ENCODE assay signal across 25 mouse cellular contexts in the genomic region with DNA sequence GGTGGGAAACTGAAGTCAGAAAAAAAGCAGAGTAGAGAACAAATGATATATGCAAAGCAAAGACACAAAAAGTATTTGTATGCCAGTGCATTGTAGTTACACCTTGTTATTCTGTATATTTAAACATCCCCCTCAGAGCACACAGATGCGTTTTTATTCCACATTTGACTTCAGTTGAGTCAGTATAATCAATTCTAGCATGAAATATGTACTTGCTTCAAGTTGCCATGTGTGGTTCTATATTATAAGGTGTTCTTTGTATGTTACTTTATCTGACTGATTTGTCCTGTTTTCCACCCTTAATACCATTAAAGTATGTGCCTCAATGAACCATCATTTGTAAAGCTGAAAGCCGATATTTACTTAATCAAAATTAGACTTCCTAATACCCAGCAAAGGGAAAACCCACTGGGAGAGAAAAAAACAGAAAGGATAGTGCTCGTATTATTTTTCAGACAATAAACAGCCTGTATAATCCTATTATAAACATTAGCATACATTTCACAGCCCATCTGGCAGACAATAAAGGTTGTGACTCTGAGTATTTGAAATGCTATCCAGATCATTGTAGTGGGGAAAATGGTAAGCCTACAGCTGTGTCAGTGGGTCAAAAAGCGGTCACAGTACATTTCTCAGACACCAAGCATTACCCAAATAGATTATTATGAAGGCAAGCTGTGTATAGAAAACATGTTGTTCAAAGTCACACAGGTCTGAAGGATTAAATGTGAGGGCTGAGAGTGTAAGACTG.
A peak's percentile ranks its signal among the peaks of the same experiment; 100 is the strongest.
DNase-seq lines count a peak whose midpoint lies in the region; ATAC-seq and TF ChIP-seq lines count a peak whose summit lies in the region.
"Had no signal": no experiment of that assay in that cellular context is flagged by ENCODE, and none has a peak within 500 bp of the region (broad histone marks: within the 10 kb centered on the region; RNA-seq: fewer than 3 reads in every experiment).

No protein-coding gene starts in this region.

- no peak overlapping the region for H3K27ac ChIP-seq in embryonic facial prominence, embryonic 11.5 days (replicated peaks; ENCODE audit: low read depth, low read length)
- no peak overlapping the region for H3K27ac ChIP-seq in embryonic facial prominence, embryonic 10.5 days (replicated peaks)
- no peak overlapping the region for H3K27ac ChIP-seq in lung, postnatal 0 days (ENCODE audit: low read length)
- H3K27ac ChIP-seq in embryonic facial prominence, embryonic 14.5 days (replicated peaks; ENCODE audit: low read depth, low read length) = no peak overlapping the region
- no peak overlapping the region for H3K27ac ChIP-seq in midbrain, embryonic 14.5 days (replicated peaks; ENCODE audit: low read depth, low read length)
- H3K27ac ChIP-seq in forebrain, embryonic 13.5 days = no peak overlapping the region
- H3K27ac ChIP-seq: embryonic facial prominence, embryonic 13.5 days; forebrain, embryonic 15.5 days; heart, embryonic 10.5 days; liver, embryonic 15.5 days; lung, embryonic 15.5 days; macrophage; neural tube, embryonic 13.5 days had no signal

- H3K4me1 ChIP-seq in embryonic facial prominence, embryonic 11.5 days (ENCODE audit: control insufficient read depth, insufficient read depth, low read length) = no peaks in the 10 kb centered on the region
- no peaks in the 10 kb centered on the region for H3K4me1 ChIP-seq in embryonic facial prominence, embryonic 10.5 days
- H3K4me1 ChIP-seq in lung, postnatal 0 days (ENCODE audit: insufficient read depth, low read depth, low read length) = no peaks in the 10 kb centered on the region
- H3K4me1 ChIP-seq in embryonic facial prominence, embryonic 14.5 days (ENCODE audit: control insufficient read depth, insufficient read depth, low read length) = no peaks in the 10 kb centered on the region
- peaks cover 7% of the 10 kb centered on the region; the same call in 1 of the 2 replicates for H3K4me1 ChIP-seq in midbrain, embryonic 14.5 days (ENCODE audit: control insufficient read depth, insufficient read depth, low read length)
- H3K4me1 ChIP-seq in forebrain, embryonic 13.5 days = no peaks in the 10 kb centered on the region
- H3K4me1 ChIP-seq: embryonic facial prominence, embryonic 13.5 days; forebrain, embryonic 15.5 days; liver, embryonic 15.5 days; lung, embryonic 15.5 days had no signal

- no peak for DNase-seq in embryonic facial prominence, embryonic 11.5 days (ENCODE audit: low spot score)
- no peak for DNase-seq in embryonic facial prominence, embryonic 10.5 days (ENCODE audit: low spot score)
- DNase-seq in lung, postnatal 0 days (ENCODE audit: low spot score) = peak; percentile 9
- DNase-seq in lung, postnatal 36 days = no peak
- peak; percentile 36 for DNase-seq in embryonic facial prominence, embryonic 14.5 days (ENCODE audit: low spot score)
- DNase-seq in midbrain, embryonic 14.5 days = peak; percentile 54
- no peak for DNase-seq in frontal cortex, postnatal 36 days (ENCODE audit: low spot score in 2 of 2)
- DNase-seq: adrenal gland, postnatal 14 days; cerebellum, adult 8-10 months; cerebellum, postnatal 36 days; gastrocnemius, postnatal 10 days; kidney, postnatal 25 days; liver; thymus, adult 2 months; thymus, postnatal 4 days had no signal

- H3K4me3 ChIP-seq in embryonic facial prominence, embryonic 11.5 days (ENCODE audit: low read depth, low read length) = no peak overlapping the region
- no peak overlapping the region for H3K4me3 ChIP-seq in embryonic facial prominence, embryonic 10.5 days
- no peak overlapping the region for H3K4me3 ChIP-seq in lung, postnatal 0 days (ENCODE audit: low read depth, low read length)
- H3K4me3 ChIP-seq in embryonic facial prominence, embryonic 14.5 days (ENCODE audit: low read depth, low read length) = no peak overlapping the region
- no peak overlapping the region for H3K4me3 ChIP-seq in midbrain, embryonic 14.5 days (replicated peaks; ENCODE audit: low read depth, low read length)
- no peak overlapping the region for H3K4me3 ChIP-seq in forebrain, embryonic 13.5 days
- H3K4me3 ChIP-seq: embryonic facial prominence, embryonic 13.5 days; forebrain, embryonic 15.5 days; heart, embryonic 10.5 days; liver, embryonic 15.5 days; lung, embryonic 15.5 days; neural tube, embryonic 13.5 days had no signal

- H3K27me3 ChIP-seq in embryonic facial prominence, embryonic 11.5 days (ENCODE audit: control insufficient read depth, insufficient read depth, low read length) = no peaks in the 10 kb centered on the region
- H3K27me3 ChIP-seq in embryonic facial prominence, embryonic 10.5 days (replicated peaks; ENCODE audit: low read depth, poor library complexity, severe bottlenecking) = peaks cover 13% of the 10 kb centered on the region; the same call in 1 of the 2 replicates
- no peaks in the 10 kb centered on the region for H3K27me3 ChIP-seq in lung, postnatal 0 days (replicated peaks; ENCODE audit: insufficient read depth, low read length)
- H3K27me3 ChIP-seq in embryonic facial prominence, embryonic 14.5 days (replicated peaks; ENCODE audit: control insufficient read depth, insufficient read depth, low read length) = no peaks in the 10 kb centered on the region
- H3K27me3 ChIP-seq in midbrain, embryonic 14.5 days (ENCODE audit: control insufficient read depth, insufficient read depth, low read length) = peaks cover 61% of the 10 kb centered on the region
- no peaks in the 10 kb centered on the region for H3K27me3 ChIP-seq in forebrain, embryonic 13.5 days
- H3K27me3 ChIP-seq: embryonic facial prominence, embryonic 13.5 days; forebrain, embryonic 15.5 days; liver, embryonic 15.5 days; lung, embryonic 15.5 days; neural tube, embryonic 13.5 days had no signal

- ATAC-seq in embryonic facial prominence, embryonic 11.5 days (replicated peaks; ENCODE audit: insufficient number of reproducible peaks, low FRiP score, low TSS enrichment, low read depth) = peak; percentile 39; the same call in 1 of the 2 replicates
- no peak for ATAC-seq in lung, postnatal 0 days
- ATAC-seq in embryonic facial prominence, embryonic 14.5 days (ENCODE audit: low read depth) = peak; percentile 86
- peak; percentile 81 for ATAC-seq in midbrain, embryonic 14.5 days (ENCODE audit: low FRiP score, low TSS enrichment)
- ATAC-seq in forebrain, embryonic 13.5 days = no peak
- ATAC-seq: CD4-positive, CD25-positive, alpha-beta regulatory T cell, adult 4 months; forebrain, embryonic 15.5 days; intestine, postnatal 0 days had no signal

- no peak for TF ChIP-seq EP300 in lung, postnatal 0 days (IDR thresholded peaks at IDR 0.05)

- no peaks in the 10 kb centered on the region for H3K9me3 ChIP-seq in embryonic facial prominence, embryonic 11.5 days (replicated peaks; ENCODE audit: control insufficient read depth, low read length)
- H3K9me3 ChIP-seq in embryonic facial prominence, embryonic 10.5 days = no peaks in the 10 kb centered on the region
- no peaks in the 10 kb centered on the region for H3K9me3 ChIP-seq in lung, postnatal 0 days (ENCODE audit: low read length)
- no peaks in the 10 kb centered on the region for H3K9me3 ChIP-seq in embryonic facial prominence, embryonic 14.5 days (ENCODE audit: control insufficient read depth, low read length)
- no peaks in the 10 kb centered on the region for H3K9me3 ChIP-seq in midbrain, embryonic 14.5 days (ENCODE audit: control insufficient read depth, low read length)
- no peaks in the 10 kb centered on the region for H3K9me3 ChIP-seq in forebrain, embryonic 13.5 days (replicated peaks)
- H3K9me3 ChIP-seq: embryonic facial prominence, embryonic 13.5 days; forebrain, embryonic 15.5 days; heart, embryonic 10.5 days; liver, embryonic 15.5 days; lung, embryonic 15.5 days; neural tube, embryonic 13.5 days had no signal

- H3K4me2 ChIP-seq in embryonic facial prominence, embryonic 11.5 days (ENCODE audit: low read depth, low read length) = no peak overlapping the region
- H3K4me2 ChIP-seq in lung, postnatal 0 days (replicated peaks; ENCODE audit: low read depth, low read length) = no peak overlapping the region
- no peak overlapping the region for H3K4me2 ChIP-seq in embryonic facial prominence, embryonic 14.5 days (ENCODE audit: low read depth, low read length)
- no peak overlapping the region for H3K4me2 ChIP-seq in midbrain, embryonic 14.5 days (ENCODE audit: low read length)
- no peak overlapping the region for H3K4me2 ChIP-seq in forebrain, embryonic 13.5 days
- H3K4me2 ChIP-seq: embryonic facial prominence, embryonic 13.5 days; forebrain, embryonic 15.5 days; liver, embryonic 15.5 days; lung, embryonic 15.5 days; neural tube, embryonic 13.5 days had no signal

- WGBS in embryonic facial prominence, embryonic 11.5 days = 60% methylated on average over 4 of the region's 4 CpGs
- 66% methylated on average over 4 of the region's 4 CpGs for WGBS in embryonic facial prominence, embryonic 10.5 days
- 61% methylated on average over 4 of the region's 4 CpGs for WGBS in lung, postnatal 0 days
- WGBS in embryonic facial prominence, embryonic 14.5 days = 59% methylated on average over 4 of the region's 4 CpGs
- 11% methylated on average over 4 of the region's 4 CpGs for WGBS in midbrain, embryonic 14.5 days
- WGBS in forebrain, embryonic 13.5 days = 49% methylated on average over 4 of the region's 4 CpGs

- H3K36me3 ChIP-seq in embryonic facial prominence, embryonic 11.5 days (replicated peaks; ENCODE audit: control insufficient read depth, insufficient read depth, low read depth, low read length) = no peaks in the 10 kb centered on the region
- no peaks in the 10 kb centered on the region for H3K36me3 ChIP-seq in embryonic facial prominence, embryonic 10.5 days (replicated peaks)
- H3K36me3 ChIP-seq in lung, postnatal 0 days (ENCODE audit: insufficient read depth, low read length) = no peaks in the 10 kb centered on the region
- H3K36me3 ChIP-seq in embryonic facial prominence, embryonic 14.5 days (ENCODE audit: control insufficient read depth, insufficient read depth, low read length) = no peaks in the 10 kb centered on the region
- H3K36me3 ChIP-seq in midbrain, embryonic 14.5 days (ENCODE audit: control insufficient read depth, insufficient read depth, low read length) = no peaks in the 10 kb centered on the region
- no peaks in the 10 kb centered on the region for H3K36me3 ChIP-seq in forebrain, embryonic 13.5 days (ENCODE audit: poor library complexity, severe bottlenecking)
- H3K36me3 ChIP-seq: embryonic facial prominence, embryonic 13.5 days; forebrain, embryonic 15.5 days; heart, embryonic 10.5 days; liver, embryonic 15.5 days; lung, embryonic 15.5 days; neural tube, embryonic 13.5 days had no signal

- no peak overlapping the region for H3K9ac ChIP-seq in embryonic facial prominence, embryonic 11.5 days (replicated peaks; ENCODE audit: low read length)
- no peak overlapping the region for H3K9ac ChIP-seq in lung, postnatal 0 days (replicated peaks; ENCODE audit: low read depth)
- H3K9ac ChIP-seq in embryonic facial prominence, embryonic 14.5 days (ENCODE audit: low read depth, low read length) = no peak overlapping the region
- no peak overlapping the region for H3K9ac ChIP-seq in midbrain, embryonic 14.5 days (replicated peaks; ENCODE audit: low read length)
- H3K9ac ChIP-seq in forebrain, embryonic 13.5 days = no peak overlapping the region
- H3K9ac ChIP-seq: embryonic facial prominence, embryonic 13.5 days; forebrain, embryonic 15.5 days; liver, embryonic 15.5 days; lung, embryonic 15.5 days; neural tube, embryonic 13.5 days had no signal

- no peak for TF ChIP-seq CTCF in lung, postnatal 0 days (IDR thresholded peaks at IDR 0.05)

Comparison
In these comparisons a context has a peak if more than half of its experiments do, and no peak if none do; other contexts are left out.
1. DNase-seq: peak in lung, postnatal 0 days (single experiment), embryonic facial prominence, embryonic 14.5 days (single experiment) and midbrain, embryonic 14.5 days (single experiment); none in embryonic facial prominence, embryonic 11.5 days (single experiment), embryonic facial prominence, embryonic 10.5 days (single experiment), lung, postnatal 36 days (single experiment) and frontal cortex, postnatal 36 days (0 of 2).
2. ATAC-seq: peak in embryonic facial prominence, embryonic 11.5 days (single experiment), embryonic facial prominence, embryonic 14.5 days (single experiment) and midbrain, embryonic 14.5 days (single experiment); none in lung, postnatal 0 days (single experiment) and forebrain, embryonic 13.5 days (single experiment).